Mouse (Mus musculus) ZHBTc4 (cell line): ENCODE data around the gene Fosl1.

Source experiments
- DNase-seq: peaks from one replicate; pipeline ENCODE4 v3.0.0-alpha.2; 2011; ENCODE audit warnings: low read depth, low spot score

Gene Fosl1

DNA sequence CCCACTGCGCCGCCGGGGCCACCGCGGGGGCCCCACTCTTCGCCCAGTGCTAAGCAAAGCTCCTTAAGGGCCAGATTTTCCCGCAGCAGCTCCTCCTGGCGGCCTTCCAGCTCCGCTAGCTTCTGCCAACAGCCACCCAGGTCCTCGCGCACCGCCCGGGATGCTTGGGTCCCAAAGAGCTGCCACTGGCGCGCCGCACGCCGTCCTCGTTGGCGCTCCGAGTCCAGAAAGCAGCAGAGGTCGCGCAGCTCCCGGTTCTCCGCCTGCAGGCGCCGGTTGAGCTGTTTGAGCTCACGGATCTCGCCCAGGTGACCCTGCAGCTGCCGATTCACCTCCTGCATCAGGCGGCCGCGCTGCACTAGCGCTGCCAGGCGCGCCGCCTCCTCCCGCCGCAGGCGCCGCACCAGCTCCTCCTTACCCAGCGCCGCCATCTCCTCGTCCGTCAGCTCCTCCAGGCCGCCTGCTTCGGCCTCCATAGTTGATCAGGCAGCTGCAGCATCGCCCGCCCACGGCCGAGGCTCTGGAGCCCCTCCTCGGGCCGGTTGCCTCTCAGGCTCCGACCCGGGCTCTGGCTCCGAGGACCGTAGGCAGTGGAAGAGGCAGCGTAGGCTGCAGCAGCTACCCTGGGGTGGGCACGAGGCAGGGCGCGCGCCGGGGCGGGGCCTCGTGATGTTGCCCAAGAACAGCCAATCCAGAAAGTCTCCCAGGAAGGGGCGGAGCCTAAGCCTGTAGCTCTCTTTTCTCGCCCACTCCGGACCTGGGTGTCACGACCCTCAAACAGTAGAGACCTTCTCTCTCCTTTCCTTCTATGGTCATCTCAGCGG is 9.8 kb downstream of the Fosl1 start:
- DNase-seq, result peak; percentile 92

DNA sequence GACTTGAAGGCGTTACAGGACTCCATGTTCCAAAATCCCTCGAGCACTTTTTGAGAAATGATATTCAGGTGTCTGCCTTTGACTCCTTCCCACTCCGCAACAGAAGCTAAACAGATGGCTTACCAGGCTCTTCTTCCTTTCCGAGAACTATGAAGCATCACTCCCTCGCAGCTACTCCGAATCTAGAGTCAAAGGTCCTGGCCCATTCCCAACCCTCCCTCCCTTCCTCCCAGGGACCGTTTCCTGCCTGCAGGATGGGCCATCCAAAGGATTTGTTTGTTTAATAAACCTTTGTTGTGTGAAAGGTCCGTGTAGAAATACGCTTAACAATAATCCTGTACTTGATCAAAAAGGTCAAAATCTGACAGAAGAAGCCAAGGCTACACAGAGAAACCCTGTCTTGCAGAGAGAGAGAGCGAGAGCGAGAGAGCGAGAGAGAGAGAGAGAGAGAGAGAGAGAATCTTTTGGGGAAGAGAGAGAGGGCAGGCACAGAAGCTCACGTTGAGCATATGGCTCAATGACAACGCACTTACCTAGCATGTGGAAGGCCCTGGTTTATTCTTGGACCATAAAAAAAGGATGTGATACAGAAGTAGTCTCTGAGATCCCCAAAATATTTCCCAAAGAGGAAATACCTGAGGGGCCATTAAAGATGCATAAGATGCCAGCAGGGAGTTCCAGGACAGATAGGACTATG is 10.5 kb downstream of the Fosl1 start, which contains the start of gene Ccdc85b:
Ccdc85b (minus strand) TSS at position 149 of the 697 bp plus-strand sequence.
- DNase-seq, result no peak

DNA sequence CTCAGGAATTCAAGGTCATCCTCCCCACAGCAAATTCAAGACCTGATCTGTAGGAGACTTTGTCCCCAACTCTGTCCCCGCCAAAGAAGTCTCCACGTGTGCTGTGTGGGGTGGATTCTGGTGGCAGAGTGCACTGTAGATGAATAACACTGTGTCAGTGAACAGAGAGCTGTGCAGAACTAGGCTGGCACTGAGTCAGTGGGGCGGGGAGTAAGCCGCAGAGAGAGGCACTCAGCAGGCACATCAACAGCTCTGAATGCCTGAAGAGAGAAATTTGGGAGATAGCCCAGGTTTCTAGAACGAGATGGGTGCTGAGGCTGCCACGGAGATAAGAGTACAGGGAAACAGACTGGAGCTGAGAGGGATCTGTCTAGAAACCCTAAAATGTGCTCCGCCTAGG is 11.7 kb downstream of the Fosl1 start:
- DNase-seq, result no peak

DNA sequence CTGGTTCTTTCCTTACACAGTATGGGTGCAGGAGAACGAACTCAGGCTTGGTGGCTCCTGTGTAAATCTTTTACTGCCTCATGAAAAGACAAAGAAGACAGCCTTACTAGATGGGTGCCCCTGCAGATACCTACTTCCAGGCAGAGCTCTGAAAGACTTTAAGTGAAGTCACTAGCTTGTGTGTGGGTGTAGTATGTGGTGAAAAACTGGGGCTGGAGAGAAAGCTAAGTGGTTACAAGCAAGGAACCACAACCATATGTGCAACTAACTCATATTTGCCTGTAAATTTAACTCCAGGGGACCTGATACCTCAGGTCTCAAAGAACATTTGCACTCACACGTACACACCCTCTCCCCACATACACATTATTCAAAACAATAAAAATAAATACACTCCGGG is 12.5 kb downstream of the Fosl1 start:
- DNase-seq, result no peak

DNA sequence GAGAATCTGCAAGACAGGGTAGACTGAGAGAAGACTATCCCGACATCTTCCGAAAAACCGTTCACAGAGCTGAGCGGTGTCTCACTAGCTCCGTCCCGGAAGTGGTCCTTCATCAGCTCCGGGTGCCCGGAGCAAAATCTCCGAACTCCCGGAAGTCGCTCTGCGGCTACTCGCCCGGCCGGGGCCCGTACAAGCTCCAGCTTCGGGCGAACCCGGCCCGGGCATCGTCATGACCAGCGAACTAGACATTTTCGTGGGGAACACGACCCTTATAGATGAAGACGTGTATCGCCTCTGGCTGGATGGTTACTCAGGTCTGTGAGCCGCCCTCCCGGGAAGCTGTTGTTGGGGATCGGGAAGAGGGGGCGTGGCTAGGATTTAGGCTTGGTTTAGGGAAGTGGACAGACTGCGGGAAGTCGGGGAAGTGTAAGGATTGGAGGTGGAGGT is 13.1 kb downstream of the Fosl1 start, which contains the start of gene Fibp:
Fibp (plus strand) TSS at position 151 of the 447 bp plus-strand sequence.
- DNase-seq, result peak; percentile 92

DNA sequence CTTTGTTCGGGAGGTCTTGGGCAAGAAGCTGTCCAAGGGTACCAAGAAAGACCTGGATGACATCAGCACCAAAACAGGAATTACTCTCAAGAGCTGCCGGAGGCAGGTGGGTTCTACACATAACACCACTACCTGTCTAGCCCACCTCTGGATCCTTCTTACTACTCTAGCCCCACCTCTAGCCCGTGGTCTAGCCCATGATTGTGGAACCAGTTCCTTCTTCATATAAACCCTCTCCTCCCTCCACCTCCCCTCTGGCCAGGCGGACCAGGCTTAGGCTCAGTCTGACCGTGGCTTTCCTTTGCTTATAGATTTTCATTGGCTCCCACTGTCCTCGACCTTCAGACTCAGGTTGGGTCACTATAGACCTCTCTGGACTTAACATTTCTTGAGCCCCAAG is 14.1 kb downstream of the Fosl1 start:
- no peak for DNase-seq

DNA sequence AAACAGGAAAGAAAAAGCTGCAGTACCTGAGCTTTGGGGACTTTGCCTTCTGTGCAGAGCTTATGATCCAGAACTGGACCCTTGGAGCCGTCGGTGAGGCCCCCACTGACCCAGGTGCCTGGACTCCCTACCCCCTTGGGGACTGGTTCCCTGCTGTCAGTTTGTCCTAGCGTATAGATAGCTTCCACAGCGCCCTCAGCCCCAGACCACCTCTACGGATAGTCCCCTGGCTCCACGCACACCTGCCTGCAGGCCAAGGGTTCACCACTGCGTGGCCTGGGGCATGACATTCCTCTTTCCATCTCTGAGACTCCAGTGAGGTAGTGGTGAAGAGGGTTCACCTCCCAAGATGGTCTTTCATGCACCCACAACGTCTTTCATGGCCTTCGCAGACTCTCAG is 15.9 kb downstream of the Fosl1 start:
- no peak for DNase-seq

DNA sequence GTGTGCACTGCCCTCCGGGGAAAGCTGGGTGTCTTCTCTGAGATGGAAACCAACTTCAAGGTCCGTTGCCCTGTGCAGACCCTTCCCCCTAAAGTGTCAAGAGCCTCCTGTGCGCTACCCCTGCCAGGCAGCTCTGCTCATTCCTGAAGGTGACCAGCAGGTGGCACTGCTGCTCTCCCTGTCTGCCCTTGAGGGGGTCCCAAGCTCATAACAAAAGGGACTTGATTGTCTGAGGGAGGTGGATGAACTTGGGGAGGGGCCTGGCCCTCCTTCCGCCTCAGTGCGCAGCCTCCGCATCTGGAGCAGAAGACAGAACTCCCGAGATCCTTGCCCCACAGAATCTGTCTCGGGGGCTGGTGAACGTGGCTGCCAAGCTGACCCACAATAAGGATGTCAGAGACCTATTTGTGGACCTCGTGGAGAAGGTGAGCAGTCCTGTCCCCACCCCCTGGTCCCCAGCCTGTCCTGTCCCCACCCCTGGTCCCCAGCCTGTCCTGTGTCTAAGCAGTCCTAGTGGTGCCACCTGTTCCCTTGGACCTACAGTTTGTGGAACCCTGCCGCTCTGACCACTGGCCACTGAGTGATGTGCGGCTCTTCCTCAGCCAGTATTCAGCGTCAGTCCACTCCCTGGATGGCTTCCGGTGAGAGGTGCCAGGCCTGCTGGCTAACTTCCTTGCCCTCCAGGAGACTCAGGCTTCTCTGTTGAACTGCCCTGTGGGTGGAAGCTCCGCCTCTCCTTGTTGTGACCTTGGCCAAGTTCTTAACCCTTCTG is 16.6 kb downstream of the Fosl1 start:
- DNase-seq, result peak; percentile 92

DNA sequence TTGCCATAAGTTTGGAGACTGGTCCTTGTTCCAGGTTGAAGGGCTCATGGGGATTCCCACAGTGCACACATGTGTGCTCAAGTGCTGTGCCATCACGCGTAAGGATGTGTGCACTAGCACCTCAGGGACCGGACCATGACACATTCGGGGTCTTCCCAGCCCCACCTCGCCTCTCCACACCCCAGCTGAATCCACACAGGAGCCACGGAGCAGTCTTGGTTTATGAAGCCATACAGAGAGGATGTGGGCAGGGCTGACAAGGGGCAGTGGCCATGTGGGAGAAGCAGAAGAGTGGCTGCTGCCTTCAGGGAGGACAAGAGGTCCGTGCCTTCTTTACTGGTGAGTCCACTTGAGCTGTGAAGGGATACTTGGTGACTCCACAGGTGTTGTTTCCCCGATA is 17.7 kb downstream of the Fosl1 start:
- DNase-seq, result no peak

DNA sequence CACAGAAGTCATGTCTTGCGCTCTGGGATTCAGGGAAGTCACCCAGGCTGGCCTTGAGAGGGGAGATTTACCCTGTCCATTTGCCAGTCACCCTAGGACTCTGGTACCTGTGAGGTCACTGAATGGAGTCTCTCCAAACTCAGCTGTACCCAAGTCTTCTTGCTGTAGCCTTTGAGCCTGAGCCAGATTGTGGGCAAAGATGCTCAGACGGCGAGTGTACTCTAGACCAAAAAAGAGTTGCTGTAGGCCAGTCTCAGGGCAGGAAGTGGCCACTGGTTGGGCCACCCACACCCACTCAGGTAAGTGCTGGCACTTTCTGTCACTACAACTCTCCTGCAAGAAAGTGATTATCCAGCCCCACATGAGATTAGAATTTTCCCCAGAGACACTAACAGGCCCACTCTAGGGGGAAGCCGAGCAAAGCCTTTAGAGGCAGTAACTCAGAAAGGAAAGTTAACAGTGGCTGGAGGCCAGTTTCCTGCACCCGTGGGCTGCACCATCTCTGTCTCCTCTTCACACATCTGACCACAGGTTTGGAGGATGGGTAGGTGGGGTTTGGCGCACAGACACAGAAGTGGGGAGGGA is 19.7 kb downstream of the Fosl1 start:
- no peak for DNase-seq

DNA sequence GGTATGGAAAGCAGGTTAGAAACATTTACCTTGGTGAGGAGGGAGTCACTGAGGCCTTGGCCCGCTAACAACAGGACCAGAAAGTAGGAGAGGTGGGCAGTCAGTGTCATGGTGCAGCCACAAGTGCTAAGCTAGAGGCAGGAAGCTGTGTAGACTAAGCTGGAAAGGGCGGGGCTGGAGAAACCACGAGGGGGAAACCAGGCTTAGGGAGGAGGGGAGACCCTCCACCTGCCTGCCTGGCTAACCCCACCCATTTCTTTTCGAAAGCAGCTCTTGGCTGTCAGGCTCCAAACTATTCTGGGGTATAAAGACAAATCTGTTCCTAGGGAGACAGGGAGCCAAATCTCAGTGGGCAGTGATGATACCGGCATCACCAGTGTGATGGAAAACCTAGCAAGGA is 21.0 kb downstream of the Fosl1 start, which contains the start of gene Ctsw:
Ctsw (minus strand) TSS at position 134 of the 400 bp plus-strand sequence.
- DNase-seq, result peak; percentile 64

DNA sequence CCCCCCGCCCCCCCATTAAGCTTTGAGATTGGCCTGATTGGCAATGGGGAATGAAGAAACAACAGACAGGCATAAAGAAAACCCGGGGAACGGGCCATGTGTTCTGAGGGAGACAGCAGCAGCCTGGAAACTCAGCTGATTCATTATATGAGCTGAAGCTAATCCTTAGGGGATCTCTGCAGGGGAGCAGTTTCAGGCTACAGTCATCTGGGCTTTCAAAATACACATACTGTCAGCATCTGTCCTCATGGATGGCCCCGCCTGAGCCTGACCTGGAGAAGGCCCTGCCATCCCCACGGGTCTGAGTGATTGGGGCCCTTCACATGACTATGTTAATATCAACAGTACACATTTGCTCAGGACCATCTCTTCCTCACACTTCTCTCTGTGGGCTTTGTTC is 24.5 kb downstream of the Fosl1 start:
- DNase-seq, result no peak

DNA sequence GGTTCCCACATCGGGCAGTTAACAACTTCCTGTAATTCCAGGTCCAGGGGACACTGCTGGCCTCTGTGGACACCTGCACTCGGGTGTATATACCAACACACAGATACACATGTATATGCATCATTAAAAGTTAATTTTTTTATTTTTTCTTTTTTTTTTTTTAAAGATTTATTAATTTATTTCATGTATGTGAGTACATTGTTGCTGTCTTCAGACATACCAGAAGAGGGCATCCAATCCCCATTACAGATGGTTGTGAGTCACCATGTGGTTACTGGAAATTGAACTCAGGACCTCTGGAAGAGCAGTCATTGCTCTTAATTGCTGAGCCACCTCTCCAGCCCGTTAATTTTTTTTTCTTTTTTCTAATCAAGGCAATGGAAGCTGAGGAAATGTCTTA is 25.5 kb downstream of the Fosl1 start:
- no peak for DNase-seq

DNA sequence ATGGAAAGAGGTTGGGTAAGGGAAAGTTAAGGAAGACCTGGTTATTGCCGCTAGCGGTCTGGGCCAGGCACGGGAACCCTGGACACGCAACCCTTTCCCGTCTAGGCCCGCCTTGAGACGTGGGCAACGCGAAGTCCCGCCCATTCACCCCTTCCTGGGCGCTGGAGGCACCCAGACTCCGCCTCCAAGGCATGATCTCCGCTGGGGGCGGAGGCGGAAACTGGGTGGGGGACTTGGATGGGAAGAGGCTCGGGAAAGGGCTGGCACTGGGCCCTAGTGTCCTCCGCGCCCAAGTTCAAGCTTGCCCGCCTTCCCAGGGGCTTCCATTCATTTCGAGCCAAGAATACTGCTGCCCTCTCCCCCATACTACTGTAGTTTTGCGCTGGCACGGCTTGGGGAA is 26.4 kb downstream of the Fosl1 start, which contains the start of gene Efemp2:
Efemp2 (plus strand) TSS at position 235 of the 400 bp plus-strand sequence.
- peak; percentile 91 for DNase-seq

DNA sequence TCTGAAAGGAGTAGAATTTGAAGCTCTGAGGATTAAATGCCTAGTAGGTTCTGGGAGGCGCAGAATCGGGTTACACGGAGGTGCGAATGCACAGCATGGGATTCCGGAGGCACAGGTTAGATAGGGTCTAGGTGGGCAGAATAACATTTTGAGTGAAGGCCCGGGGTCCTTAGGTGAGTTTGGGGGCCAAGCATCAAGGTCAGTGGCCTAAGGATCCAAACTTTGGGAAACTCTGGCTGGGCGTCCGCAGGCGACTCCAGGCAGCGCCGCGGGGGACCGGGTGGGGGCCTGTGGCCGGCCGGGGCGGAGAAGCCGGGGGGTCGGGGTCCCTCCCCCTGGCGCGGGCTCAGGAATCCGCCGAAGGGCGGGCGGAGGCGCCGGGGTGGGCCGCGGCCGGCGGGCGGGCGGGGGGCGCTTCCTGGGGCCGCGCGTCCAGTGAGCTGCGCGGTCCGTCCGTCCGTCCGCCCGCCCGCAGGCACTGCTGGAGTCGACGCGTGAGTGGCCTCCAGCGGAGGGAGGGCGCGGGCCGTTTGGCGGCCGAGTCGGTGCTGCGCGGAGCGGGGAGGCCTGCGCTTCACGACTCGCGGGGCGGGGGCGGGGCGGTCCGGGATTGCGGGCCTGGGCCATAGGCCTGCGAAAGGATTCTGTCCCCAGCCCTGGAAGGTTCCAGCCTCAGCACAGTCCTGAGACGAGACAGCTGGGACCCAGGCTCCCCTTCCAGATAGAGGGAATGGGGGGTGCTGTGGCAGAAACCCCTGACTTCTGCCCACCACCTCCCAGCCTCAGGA is 27.1 kb downstream of the Fosl1 start:
- DNase-seq, result peak; percentile 49

DNA sequence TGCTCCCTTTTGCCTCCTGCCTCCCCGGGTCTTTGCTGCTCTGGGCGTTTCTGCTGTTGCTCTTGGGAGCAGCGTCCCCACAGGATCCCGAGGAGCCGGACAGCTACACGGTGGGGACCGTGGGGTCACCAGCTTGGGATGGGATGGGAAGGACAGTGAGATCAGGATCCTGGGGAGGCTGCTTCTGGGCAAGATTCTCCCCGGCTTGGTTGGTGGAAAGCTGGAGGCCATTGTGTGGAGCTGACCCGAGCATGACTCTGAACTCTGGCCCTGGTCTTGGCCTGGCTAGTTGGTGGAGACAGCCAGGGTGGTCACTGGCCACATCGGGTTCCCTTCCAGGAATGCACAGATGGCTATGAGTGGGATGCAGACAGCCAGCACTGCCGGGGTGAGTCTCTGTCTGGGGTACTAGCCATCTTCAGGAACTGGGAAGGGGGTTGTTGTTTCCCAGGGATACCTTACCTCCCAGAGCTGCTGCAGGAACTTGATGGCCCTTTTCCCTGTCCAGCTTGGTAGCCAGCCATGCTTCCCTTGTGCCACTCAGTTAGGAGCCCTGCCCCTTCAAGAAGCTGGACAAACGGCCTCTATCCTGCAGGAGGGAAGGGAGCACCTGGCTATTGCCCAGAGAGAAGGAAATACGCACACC is 27.8 kb downstream of the Fosl1 start:
- DNase-seq, result no peak

DNA sequence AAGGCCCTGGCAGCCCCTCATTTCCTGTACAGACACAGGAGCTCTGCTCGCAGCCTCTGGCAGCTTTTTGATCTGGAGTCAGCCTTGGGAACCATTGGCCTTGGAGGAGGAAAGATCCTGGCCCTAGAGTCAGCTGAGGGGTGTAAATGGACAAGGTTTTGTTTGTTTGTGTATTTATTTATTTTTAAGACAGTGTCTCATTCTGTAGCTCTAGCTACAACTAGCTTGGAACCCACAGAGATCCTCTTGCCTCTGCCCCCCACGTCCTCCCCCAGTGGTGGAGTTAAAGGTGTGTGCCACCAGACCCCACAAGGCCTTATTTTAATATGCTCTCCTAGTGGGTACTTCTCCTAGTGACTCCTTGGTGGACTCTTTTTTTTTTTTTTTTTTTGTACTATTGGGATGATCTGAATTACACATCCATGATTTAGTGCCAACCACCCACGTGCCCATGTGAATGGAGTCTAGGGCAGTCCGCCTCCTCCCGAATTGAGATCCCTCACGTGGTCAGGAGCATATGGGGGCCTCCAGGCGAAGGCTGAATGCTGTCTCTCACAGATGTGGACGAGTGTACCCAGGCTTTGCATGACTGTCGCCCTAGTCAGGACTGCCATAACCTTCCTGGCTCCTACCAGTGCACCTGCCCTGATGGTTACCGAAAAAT is 29.8 kb downstream of the Fosl1 start:
- no peak for DNase-seq

DNA sequence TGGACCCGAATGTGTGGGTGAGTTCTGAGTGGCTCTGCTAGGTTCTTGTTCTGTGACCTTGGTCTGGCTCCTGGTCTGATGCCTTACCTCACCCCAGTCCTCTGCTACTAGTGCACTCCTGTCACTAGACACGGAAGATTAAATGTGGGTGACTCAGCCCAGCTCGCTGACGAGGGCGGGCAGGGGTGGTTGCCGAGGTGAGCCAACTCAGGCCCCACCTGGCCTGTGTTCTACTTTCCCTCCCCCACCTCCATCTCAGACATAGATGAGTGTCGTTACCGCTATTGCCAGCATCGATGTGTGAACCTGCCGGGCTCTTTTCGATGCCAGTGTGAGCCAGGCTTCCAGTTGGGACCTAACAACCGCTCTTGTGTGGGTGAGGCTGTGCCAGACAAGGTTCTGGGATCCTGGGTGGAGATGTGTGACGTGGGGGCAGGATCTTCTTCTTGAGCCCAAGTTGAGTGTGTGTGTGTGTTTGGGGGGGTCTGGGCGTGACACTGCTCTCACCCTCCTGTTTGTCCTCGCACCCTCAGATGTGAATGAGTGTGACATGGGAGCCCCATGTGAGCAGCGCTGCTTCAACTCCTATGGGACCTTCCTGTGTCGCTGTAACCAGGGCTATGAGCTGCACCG is 30.4 kb downstream of the Fosl1 start:
- no peak for DNase-seq

DNA sequence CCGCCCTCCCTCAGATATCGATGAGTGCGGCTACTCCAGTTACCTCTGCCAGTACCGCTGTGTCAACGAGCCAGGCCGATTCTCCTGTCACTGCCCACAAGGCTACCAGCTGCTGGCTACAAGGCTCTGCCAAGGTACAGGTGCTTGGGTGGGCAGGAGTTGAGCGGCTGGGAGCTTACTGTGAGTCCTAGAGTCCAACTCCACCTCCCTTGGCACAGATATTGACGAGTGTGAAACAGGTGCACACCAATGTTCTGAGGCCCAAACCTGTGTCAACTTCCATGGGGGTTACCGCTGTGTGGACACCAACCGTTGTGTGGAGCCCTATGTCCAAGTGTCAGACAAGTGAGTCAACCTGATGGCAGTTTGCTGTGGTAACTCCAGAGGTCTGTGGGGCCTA is 32.7 kb downstream of the Fosl1 start:
- no peak for DNase-seq
